Mouse (Mus musculus) bone marrow, adult 2 months (tissue): ENCODE measurements at regions not wholly inside any gene's neighbourhood (a gene's known extent, or its start where the extent isn't known, plus 50 kb on each side); places are given as distances from the start of the nearest gene placed in this dataset.

ENCODE experiments used
- H3K27ac ChIP-seq: fragments of 200-500 bp; 2 replicates; pipeline ENCODE4 v1.5.1; 2012; ENCODE audit warnings: low read depth, mild to moderate bottlenecking, control low read depth, inconsistent platforms, low read length; ENCODE audit not compliant: control insufficient read depth, poor library complexity, insufficient read depth
- H3K4me1 ChIP-seq: fragments of 200-500 bp; 2 replicates; pipeline ENCODE4 v1.6.1; 2011; ENCODE audit warnings: low read length; ENCODE audit not compliant: control insufficient read depth, insufficient read depth
- H3K4me3 ChIP-seq: fragments of 200-500 bp; replicated peaks from 2 replicates; pipeline ENCODE3; 2011; ENCODE audit warnings: mild to moderate bottlenecking, low read depth, low read length, control low read depth; ENCODE audit not compliant: control insufficient read depth
- CTCF ChIP-seq: fragments of 200-500 bp; IDR thresholded peaks from 2 replicates; pipeline ENCODE4 v1.5.1; 2011; ENCODE audit warnings: low read length, control low read depth; ENCODE audit not compliant: control insufficient read depth, insufficient read depth
- POLR2A ChIP-seq: fragments of 200-500 bp; IDR thresholded peaks from 2 replicates; pipeline ENCODE4 v1.6.1; 2011; ENCODE audit warnings: low read depth, mild to moderate bottlenecking, control low read depth, low read length, borderline replicate concordance; ENCODE audit not compliant: control insufficient read depth
- WGBS: fragments of 180-500 bp; shearing (Covaris S2); methylation state at CpG from one replicate; pipeline ENCODE4 v1.1.7; 2018; 5-methylcytosine and 5-hydroxymethylcytosine counted together

DNA sequence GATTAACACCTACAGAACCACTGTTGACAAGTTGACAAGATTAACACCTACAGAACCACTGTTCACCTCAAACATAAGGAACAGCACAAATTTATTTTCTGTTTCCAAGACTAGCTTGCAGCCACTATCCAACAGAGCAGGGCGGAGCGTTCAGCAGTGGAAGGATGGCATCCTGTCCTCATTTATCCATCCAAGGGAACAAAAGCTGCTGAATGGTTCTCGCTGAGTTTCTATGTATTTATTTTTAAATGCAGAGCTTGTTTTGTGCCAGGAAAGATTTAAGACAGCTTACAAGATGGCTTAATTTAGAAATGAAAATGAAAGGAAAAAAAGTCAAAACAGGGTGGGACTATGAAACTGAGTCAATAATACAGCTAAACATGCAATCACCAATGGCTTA is 1481.2 kb upstream of the Lrrc6 start:
- Histone ChIP-seq H3K4me3 (no peak overlapping the region), H3K27ac (no peak overlapping the region), H3K4me1 (no peaks in the 10 kb centered on the region)
- no peak for TF ChIP-seq CTCF
- no peak for TF ChIP-seq POLR2A
- WGBS, result 83% methylated on average over 3 of the region's 3 CpGs

DNA sequence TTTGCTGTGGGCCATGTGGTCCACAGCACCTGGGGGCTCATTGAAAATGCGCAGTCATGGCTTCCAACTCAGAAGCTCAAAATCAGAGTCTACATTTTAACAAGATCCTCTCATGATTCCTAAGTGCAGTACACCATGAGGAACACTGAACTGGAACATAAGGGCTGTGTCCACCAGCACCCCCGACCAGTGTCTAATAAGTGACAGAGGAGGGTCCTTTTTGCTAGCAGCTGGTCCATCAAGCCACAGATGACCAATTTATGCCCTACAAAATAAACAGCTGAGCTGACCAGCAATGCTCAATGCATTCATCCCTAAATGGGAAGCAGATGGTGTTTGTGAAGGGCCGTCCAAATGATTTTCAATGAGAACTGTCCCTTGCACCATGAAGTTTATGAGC is 1478.7 kb upstream of the Lrrc6 start:
- no peak for TF ChIP-seq CTCF
- TF ChIP-seq POLR2A, result no peak

DNA sequence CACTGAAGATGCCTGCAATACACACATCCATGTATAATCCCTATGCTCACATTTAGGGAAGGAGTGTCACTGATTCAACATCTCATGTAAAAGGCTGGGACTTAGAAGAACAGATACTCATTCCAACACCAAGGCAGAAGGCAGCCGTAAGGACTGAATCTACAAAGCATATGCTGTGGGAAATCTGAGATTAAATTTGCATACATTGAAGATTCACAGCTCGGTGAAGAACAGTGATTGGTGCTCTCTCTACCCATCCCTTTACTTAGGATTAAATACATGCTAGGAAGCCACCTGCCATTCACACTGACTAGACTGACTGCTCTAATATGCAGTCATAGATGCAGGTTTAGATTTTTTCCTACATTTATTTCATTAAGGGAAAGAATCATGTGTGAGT is 1476.5 kb upstream of the Lrrc6 start:
- TF ChIP-seq POLR2A (no peak), CTCF (no peak)
- Histone ChIP-seq H3K27ac (no peak overlapping the region), H3K4me1 (no peaks in the 10 kb centered on the region), H3K4me3 (no peak overlapping the region)
- 88% methylated on average over 2 of the region's 2 CpGs for WGBS

More for the DNA sequence above, 1478.7 kb upstream of the Lrrc6 start:
- Histone ChIP-seq H3K27ac (no peak overlapping the region), H3K4me3 (no peak overlapping the region), H3K4me1 (no peaks in the 10 kb centered on the region)
- WGBS, result 74% methylated on average over 3 of the region's 3 CpGs

DNA sequence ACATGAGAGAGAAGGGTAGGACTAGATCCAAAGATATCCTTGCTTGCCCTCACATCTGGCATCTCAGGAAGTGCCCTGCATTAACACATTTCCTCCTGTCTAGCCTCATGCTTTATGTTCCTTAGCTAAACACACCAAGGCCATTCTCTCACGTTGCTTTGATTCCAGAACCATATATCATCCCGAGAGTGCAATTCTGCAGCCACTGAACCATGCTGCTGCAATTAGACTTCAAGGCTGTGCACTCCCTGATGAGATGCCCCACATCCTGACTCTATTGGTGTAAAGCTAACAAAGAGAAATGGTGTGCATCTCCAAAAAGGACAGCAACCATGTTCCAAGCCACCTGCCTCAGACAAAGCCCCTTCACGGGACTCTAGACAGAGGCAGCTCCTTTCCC is 1471.3 kb upstream of the Lrrc6 start:
- TF ChIP-seq CTCF (no peak), POLR2A (no peak)
- Histone ChIP-seq H3K4me3 (no peak overlapping the region), H3K4me1 (no peaks in the 10 kb centered on the region), H3K27ac (no peak overlapping the region)
- 46% methylated on average over 3 of the region's 3 CpGs for WGBS

DNA sequence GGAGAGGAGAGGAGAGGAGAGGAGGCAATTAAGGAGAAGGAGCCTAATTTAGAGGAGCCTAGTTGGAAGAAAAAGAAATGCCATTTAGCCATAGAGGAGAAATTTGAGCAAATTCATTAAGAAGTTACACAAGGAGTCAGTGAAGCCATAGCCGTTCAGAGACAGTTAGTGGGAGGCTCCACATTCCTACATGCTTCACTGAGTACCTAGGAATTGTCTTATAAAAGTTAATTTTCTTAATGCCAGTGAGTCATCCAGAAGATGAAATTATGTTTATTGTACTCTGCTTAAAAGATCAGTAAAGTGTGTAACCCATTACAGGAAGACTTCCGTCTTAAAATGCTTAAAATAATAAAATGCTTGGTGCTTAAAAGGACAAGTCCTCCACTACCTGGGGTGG is 1453.5 kb upstream of the Lrrc6 start:
- H3K27ac ChIP-seq, result no peak overlapping the region
- WGBS, result 80% methylated on average over 2 of the region's 2 CpGs
- no peak overlapping the region for H3K4me3 ChIP-seq
- TF ChIP-seq CTCF (no peak), POLR2A (no peak)
- H3K4me1 ChIP-seq, result no peaks in the 10 kb centered on the region

DNA sequence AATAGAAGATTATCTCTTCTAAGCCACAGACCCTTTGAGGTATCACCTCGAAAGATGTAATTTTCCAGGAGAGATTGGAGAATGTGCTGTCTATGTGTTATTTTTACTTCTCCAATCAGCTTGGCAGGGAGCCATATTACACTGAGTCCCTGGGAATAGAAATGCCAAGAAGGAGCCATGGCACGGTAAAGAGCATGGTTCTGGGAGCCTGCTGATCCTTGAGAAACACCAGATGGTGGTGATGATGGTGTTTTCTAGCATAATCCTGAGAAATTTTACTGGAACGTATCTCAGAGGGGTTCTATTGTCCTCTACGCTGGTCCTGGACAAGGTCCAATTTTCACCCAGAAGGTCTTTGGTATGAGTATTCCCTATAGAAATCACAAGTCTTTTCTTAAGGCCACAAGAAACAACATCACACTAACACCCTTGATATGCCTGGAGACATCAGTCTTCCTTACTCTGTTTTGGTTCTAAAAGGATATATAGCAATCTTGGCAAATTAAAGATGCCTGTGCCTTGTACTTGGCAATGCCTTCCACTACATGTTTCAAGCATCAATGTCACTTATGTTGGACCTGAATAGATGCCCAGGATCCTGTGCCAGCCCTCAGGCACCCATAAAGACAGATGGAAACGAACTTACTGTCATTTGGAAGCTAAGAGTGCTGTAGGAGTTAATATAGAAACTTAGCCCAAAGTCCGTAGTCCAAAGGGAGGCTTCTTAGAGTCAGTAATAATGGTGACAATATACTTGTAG is 1449.8 kb upstream of the Lrrc6 start:
- H3K27ac ChIP-seq, result no peak overlapping the region
- no peaks in the 10 kb centered on the region for H3K4me1 ChIP-seq
- H3K4me3 ChIP-seq, result no peak overlapping the region
- 69% methylated on average over 6 of the region's 6 CpGs for WGBS
- TF ChIP-seq POLR2A (no peak), CTCF (no peak)

DNA sequence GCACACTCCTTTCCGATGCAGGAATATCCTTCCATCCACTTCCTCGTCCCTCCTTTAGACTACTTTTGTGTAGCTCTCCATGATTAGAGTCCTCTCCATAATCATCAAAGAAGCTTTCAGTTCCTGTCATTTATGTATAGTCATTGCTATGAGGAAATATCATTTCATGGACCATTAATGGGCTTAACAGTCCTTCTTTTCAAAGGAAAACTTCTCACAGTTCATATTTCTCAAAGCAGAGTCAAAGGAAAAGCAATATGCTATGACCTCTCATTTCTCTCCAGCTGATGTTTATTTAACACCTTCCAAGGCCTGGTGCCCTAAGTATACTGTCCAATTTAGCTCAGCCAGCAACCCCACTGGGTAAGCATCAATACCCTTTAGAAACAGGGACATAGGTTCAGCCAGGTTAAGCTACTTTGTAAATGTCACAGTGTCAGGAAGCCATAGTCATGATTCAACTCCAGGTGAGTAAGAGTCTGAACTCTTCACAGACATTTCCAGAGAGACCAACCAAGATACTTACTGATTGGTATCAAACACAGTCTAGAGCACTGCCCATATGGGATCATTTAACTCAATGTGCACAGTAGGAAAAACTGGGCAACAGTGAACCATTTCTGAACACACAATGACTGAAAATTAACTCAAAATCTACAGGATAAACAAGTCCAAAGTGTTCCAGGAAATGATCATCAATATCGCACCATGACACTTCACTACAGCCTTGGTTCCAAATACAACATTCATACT is 1443.8 kb upstream of the Lrrc6 start:
- H3K4me1 ChIP-seq, result no peaks in the 10 kb centered on the region
- H3K4me3 ChIP-seq, result no peak overlapping the region
- no peak overlapping the region for H3K27ac ChIP-seq
- no peak for TF ChIP-seq POLR2A
- no peak for TF ChIP-seq CTCF
- 86% methylated on average over 3 of the region's 3 CpGs for WGBS

DNA sequence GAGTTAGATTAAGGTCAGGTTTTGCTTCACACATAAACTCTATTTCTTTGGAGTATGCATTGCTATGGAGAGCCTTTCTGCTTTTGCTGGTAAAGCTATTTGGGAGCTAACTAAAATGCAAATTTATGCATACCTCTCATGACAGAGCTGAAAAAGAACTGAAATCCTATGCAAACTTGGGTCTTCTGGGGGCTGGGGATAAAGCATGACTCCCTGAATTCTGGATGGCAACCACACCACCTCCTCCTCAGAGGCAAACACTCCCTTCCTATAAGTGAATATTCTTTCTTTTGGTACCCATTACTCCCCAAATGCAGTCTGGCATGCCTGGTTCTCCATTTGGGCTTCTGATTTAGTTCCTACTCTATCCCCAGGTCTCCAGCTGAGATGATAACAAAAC is 1442.3 kb upstream of the Lrrc6 start:
- TF ChIP-seq CTCF, result no peak
- no peak for TF ChIP-seq POLR2A
- H3K4me1 ChIP-seq, result no peaks in the 10 kb centered on the region
- H3K4me3 ChIP-seq, result no peak overlapping the region
- H3K27ac ChIP-seq, result no peak overlapping the region

DNA sequence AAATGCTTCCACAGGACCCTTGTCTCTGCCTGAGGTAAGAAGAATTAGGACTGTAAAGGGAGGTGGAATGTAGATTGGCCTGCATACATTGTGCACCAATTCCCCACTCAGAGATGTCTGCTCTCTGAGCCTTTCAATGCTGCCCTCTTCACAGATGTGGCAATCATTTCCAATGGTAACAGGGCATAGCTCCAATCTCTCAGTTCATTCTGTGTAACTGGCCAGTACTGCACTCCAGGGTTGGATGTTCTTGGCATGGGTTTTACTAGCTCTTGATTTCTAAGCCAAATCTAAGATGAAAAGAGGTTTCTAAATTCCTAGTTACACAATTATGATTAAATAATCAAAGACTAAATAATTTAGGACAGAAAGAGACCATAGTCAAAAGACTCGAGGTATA is 1439.8 kb upstream of the Lrrc6 start:
- 79% methylated on average over 1 of the region's 1 CpGs for WGBS
- no peak overlapping the region for H3K4me3 ChIP-seq
- no peaks in the 10 kb centered on the region for H3K4me1 ChIP-seq

More for the DNA sequence above, 1439.8 kb upstream of the Lrrc6 start:
- no peak for TF ChIP-seq CTCF
- no peak for TF ChIP-seq POLR2A
- H3K27ac ChIP-seq, result no peak overlapping the region
